Mouse (Mus musculus): ENCODE results near the gene Fgfr2.
A peak's percentile ranks its signal among the peaks of the same experiment; 100 is the strongest.

The Fgfr2 gene

GRCm38 (mm10) chr7:131001976-131002726 is 2121.0 kb downstream of the Fgfr2 start:
- no peak for DNase-seq (ENCODE audit: low read depth, low spot score)

- peak; percentile 60 for DNase-seq (ENCODE audit: low read depth, low spot score)
These were observed 2129.2 kb downstream of the Fgfr2 start for GRCm38 (mm10) chr7:130993907-130994306.

GRCm38 (mm10) chr7:130991174-130991789 is 2131.9 kb downstream of the Fgfr2 start:
- no peak for DNase-seq (ENCODE audit: low read depth, low spot score)

- no peak for DNase-seq (ENCODE audit: low read depth, low spot score)
These were observed 2133.8 kb downstream of the Fgfr2 start for GRCm38 (mm10) chr7:130989371-130989770.

DNA sequence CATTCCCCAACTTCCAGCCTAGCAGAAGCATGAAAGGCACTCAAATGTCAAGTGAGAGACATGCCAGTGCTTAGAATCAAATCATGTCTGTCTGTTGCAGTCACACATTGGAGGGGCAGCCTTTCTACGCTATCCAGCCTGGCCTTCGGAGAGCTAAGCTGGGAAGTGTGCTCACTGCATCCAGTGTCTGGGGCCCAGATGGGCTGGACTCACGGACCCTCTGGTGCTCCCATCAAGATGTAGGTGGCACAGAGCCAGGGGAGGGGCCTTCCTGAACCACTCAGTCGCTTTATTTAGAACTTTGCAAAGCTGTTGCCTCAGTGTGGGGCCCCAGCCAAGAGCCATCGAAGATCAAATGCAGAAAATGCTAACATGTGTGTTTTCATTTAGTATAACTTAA is 2135.0 kb downstream of the Fgfr2 start:
- no peak for DNase-seq (ENCODE audit: low read depth, low spot score)

DNA sequence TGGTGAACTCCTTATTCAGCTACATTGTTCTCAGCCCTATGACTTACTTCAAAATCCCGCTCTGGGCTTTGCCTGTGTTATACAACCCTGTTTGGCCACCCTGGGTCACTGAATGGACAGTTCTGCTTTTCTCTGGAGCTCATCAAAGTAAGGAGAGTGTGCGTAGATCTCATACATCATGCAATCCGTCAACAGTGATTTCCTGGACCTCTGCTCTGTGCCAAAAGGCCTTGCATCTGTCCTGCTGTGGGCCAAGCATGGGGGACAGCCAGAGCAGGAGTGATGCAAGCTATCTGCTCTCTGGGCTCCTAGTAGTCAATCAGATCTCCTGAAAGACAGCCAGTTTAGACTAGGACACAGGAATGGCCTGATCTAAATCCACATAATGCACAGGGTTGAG is 2137.4 kb downstream of the Fgfr2 start:
- DNase-seq (ENCODE audit: low read depth, low spot score) = no peak

DNA sequence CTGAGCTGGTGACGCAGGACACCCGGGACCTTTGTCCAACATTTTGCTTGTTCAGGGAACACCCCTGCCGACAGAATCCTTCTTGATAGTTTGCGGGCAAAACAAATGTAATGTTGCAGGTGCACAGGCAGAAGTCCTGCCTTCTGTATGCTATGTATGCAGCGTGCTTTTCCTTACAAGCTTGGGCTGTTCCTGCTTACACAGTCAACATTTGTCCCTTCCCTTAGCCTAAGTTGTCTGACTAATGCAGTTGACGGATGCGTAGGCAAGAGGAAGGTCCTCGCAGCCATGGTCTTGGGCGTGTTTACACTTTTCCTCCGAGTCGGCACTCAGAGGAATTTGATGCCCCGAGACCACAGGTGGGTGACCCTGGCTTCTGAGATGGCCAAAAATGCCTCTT is 2138.0 kb downstream of the Fgfr2 start:
- DNase-seq (ENCODE audit: low read depth, low spot score) = no peak

- no peak for DNase-seq (ENCODE audit: low read depth, low spot score)
These were observed 2138.9 kb downstream of the Fgfr2 start for GRCm38 (mm10) chr7:130984294-130984693.

DNA sequence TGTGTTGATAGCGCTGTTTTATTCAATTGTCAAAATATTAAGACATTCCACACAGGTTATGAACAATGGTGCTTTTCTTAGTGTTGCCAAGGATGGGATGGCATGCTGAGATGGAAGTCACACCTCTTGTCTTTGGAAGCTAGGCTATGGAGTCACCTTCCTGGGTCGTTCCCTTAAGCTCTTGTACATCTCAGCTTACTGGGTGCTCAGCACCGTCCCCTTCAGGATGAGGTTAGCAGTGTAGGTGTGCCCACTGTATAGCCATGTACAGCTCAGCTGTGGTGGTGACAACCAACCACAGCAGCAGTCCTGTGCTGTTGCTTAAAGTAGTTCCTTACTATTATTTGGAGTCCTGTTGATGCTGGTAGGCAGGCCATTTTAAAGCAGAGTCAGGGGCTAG is 2140.3 kb downstream of the Fgfr2 start:
- no peak for DNase-seq (ENCODE audit: low read depth, low spot score)

- DNase-seq (ENCODE audit: low read depth, low spot score) = peak; percentile 88
These were observed 2140.8 kb downstream of the Fgfr2 start for GRCm38 (mm10) chr7:130982371-130982770.

DNA sequence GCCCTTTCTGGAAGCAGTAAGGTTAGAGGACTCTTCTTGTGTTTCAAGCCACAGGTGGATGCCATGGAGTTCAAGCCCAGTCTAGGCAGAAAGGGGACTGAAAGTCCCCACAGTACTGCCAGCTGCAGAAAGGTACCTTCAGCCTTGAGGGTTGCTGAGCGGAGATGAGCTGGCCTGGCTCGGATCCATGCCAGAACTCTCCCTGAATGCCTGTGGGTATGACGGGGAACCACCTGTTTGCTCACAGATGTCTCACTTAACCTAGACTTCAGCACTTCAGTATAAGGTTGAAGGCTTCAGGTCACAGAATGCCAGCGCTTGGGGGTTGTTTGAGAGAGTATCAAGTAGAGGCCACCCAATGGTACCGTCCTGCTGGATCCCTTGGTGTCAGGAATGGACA is 2143.0 kb downstream of the Fgfr2 start:
- DNase-seq (ENCODE audit: low read depth, low spot score) = peak; percentile 78

- DNase-seq (ENCODE audit: low read depth, low spot score) = peak; percentile 36
These were observed 2144.6 kb downstream of the Fgfr2 start for GRCm38 (mm10) chr7:130978545-130978944.

DNA sequence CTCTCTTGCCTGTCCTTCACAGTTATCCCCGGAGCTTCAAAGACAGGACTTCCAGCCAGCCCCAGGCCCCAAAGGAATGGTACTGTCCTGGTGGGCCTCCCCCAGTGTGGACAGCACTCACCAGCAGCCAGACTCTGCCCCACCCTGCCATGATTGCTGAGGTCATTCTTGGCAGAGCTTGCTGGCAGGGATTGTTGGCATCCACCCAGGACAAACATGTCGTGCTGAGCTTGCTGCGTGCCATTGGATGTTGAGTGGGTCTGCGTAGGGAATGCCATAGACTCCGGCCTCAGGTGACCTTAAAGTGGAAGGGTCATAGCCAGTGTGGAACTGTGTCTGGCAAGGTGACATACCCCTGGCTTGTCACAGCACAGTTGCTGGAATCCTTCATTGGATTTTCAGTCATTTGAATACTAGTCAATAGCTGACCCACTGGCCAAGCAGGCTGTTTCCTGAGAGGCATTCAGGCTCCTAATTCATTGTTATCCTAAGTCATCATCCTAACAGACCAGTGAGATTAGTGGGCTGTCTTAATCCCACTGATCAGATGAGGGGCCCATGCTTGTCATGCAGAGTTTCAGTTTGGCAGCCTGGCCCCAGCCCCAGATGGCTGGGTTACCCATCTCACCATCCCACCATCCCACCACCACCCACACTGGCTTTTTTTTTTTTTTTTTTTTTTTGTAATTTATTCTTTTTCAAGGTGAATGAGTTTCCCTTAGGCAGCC is 2145.2 kb downstream of the Fgfr2 start:
- DNase-seq (ENCODE audit: low read depth, low spot score) = peak; percentile 88

GRCm38 (mm10) chr7:130976305-130976935 is 2146.7 kb downstream of the Fgfr2 start:
- DNase-seq (ENCODE audit: low read depth, low spot score) = no peak

- DNase-seq (ENCODE audit: low read depth, low spot score) = no peak
These were observed 2150.4 kb downstream of the Fgfr2 start for GRCm38 (mm10) chr7:130972767-130973166.

DNA sequence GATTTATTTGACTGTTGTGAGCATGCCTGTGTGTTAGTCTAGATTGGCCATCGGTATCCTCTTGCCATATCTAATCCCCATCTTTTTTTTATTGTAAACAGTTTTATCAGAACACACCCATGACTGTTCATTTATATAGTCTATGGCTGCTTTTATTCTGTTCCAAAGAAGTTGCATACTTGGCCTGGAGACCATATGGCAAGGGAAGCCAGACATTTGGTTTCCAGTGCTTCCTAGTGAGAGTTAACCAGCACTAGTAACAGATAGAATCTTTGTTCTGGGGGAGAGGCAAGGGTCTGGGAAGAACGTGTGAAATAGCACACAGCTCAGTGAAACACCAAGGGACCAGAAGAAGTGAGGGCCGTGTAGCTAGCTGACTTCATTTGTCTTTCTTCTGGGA is 2153.6 kb downstream of the Fgfr2 start:
- no peak for DNase-seq (ENCODE audit: low read depth, low spot score)

GRCm38 (mm10) chr7:130969076-130969475 is 2154.1 kb downstream of the Fgfr2 start:
- peak; percentile 38 for DNase-seq (ENCODE audit: low read depth, low spot score)

- peak; percentile 93 for DNase-seq (ENCODE audit: low read depth, low spot score)
These were observed 2154.6 kb downstream of the Fgfr2 start for GRCm38 (mm10) chr7:130968537-130968936.

- no peak for DNase-seq (ENCODE audit: low read depth, low spot score)
These were observed 2155.2 kb downstream of the Fgfr2 start for GRCm38 (mm10) chr7:130967901-130968300.

DNA sequence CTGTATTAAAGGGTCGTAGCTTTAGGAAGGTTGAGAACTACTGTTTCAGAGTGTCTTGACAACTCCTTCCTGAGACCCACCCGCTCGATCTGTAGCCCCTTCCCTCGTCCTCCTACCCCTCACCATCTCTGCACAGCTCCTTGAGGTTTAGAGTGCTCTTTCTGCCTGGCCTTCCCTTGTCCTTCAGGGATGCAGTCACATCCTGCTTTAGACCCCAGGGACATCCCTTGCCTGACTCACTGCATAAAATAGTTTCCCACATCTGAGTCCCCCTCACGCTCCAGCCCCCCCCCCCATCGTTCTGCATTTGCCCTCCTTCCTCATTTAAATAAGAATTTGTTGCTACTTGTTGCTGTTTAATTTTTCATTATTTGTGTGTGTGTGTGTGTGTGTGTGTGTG is 2156.3 kb downstream of the Fgfr2 start:
- DNase-seq (ENCODE audit: low read depth, low spot score) = peak; percentile 66

GRCm38 (mm10) chr7:130966451-130966850 is 2156.7 kb downstream of the Fgfr2 start:
- no peak for DNase-seq (ENCODE audit: low read depth, low spot score)

DNA sequence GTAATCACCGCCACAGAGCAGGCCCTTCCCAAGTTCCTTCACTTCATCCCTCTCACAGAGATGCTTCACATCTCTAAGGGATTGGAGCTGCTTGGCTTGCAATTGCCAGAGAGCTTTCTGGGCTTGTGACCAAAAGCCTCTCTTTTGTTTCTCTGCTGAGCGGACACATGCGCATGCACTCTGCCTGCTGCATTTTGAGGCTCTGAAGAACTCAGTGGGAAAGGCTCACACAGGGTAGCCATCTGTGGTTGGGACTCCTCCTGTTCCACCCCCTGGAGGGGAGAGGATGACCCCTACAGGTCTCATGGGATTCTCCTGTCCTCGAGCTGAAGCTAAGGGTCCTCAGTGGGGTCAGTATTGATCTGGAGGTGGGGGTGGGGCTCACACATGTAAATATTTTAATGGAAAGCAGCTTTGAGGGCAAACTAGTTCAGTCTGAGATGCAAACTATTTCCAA is 2157.2 kb downstream of the Fgfr2 start:
- peak; percentile 83 for DNase-seq (ENCODE audit: low read depth, low spot score)
